Mouse (Mus musculus): Measurements from ENCODE around the gene Rilpl1. TPM values are rescaled to one million over a fixed set of nuclear protein-coding genes. Genes with fewer than 3 reads are reported as not detected.

The Rilpl1 gene
- polyA plus RNA-seq, 1 experiment, result 15.2 TPM

DNA sequence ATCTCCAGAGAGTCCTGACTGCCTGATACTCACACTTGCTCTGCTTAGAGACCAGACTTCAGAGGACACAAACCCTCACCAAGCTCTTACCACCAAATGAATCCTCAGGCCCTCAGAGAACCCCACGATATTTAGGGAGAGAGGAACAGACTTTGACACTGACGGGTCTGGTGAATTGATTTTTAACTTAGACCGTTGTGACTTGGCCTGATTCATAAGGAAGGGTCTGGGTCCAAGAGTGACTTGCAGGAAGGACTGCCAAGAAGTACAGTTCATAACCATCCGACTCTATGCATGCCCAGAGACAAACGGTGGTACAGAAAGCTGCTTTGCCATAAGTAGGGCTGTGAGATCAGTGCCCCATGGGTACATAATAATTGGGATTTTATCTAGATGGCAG, 45.5 kb downstream of the Rilpl1 start:
- peaks cover 2% of the 10 kb centered on the region for H3K79me3 ChIP-seq (ENCODE audit: low read depth)
- no peak overlapping the region for H3K4me3 ChIP-seq (ENCODE audit: insufficient read depth, poor library complexity, severe bottlenecking)
- H3ac ChIP-seq (ENCODE audit: control insufficient read depth, insufficient read length, low read depth), result no peak overlapping the region
- H3K36me3 ChIP-seq (ENCODE audit: control insufficient read depth, insufficient read depth), result no peaks in the 10 kb centered on the region
- peaks cover 22% of the 10 kb centered on the region for H3K79me2 ChIP-seq (ENCODE audit: control insufficient read depth, insufficient read depth)
- TF ChIP-seq CEBPB (IDR thresholded peaks at IDR 0.05; ENCODE audit: low read depth), result no peak
- no peak for TF ChIP-seq CTCF (IDR thresholded peaks at IDR 0.05; ENCODE audit: control insufficient read depth, insufficient read depth, insufficient read length)
- no peak for TF ChIP-seq MYOG (IDR thresholded peaks at IDR 0.05; ENCODE audit: control insufficient read depth, extremely low read depth, insufficient read length)
- no peak for TF ChIP-seq USF1 (IDR thresholded peaks at IDR 0.05; ENCODE audit: low read depth)
- no peak for TF ChIP-seq FOSL1 (IDR thresholded peaks at IDR 0.05; ENCODE audit: insufficient read depth, low read length, poor library complexity, severe bottlenecking)
- TF ChIP-seq MYOD1 (IDR thresholded peaks at IDR 0.05; ENCODE audit: control insufficient read depth, insufficient read length, low read depth), result no peak
- TF ChIP-seq MAX (IDR thresholded peaks at IDR 0.05), result no peak
- no peaks in the 10 kb centered on the region for H3K27me3 ChIP-seq (ENCODE audit: control insufficient read depth, insufficient read depth, insufficient read length)

DNA sequence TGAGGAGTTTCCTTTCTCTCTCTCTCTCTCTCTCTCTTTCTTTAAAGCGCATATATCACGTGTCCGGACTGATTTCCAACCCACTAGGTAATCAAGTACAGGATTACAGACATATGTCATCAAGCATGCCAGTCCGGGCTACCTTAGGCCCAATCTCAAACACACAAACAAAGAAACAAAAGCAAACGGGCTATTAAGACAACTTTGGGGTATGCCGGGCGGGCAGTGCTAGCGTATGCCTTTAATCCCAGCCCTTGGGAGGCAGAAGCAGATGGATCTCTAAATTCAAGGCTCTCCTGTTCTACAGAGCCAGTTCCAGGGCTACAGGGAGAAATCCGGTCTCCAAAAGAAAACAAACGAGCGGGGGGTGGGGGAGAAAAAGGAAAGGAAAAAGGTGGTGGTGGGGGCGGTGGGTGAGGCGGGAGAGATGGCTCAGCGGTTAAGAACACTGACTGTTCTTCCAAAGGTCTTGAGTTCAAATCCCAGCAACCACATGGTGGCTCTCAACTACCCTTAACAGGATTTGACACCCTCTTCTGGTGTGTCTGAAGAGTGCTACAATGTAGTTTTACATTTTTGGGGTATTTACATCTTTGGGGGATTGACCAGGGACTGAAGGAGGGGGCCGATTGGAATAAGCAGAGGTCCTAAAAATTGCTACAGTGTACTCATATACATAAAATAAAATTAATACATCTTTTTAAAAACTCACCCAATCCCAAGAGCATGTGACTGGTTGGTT, 47.4 kb downstream of the Rilpl1 start:
- no peaks in the 10 kb centered on the region for H3K36me3 ChIP-seq (ENCODE audit: control insufficient read depth, insufficient read depth)
- TF ChIP-seq USF1 (IDR thresholded peaks at IDR 0.05; ENCODE audit: low read depth) (peak; percentile 62), MYOD1 (IDR thresholded peaks at IDR 0.05; ENCODE audit: control insufficient read depth, insufficient read length, low read depth) (no peak)
- peaks cover 22% of the 10 kb centered on the region for H3K79me2 ChIP-seq (ENCODE audit: control insufficient read depth, insufficient read depth)
- peak overlapping the region; percentile 84 for H3K4me3 ChIP-seq (ENCODE audit: insufficient read depth, poor library complexity, severe bottlenecking)
- no peaks in the 10 kb centered on the region for H3K27me3 ChIP-seq (ENCODE audit: control insufficient read depth, insufficient read depth, insufficient read length)
- peaks cover 2% of the 10 kb centered on the region for H3K79me3 ChIP-seq (ENCODE audit: low read depth)
- H3ac ChIP-seq (ENCODE audit: control insufficient read depth, insufficient read length, low read depth), result peak overlapping the region; percentile 68

DNA sequence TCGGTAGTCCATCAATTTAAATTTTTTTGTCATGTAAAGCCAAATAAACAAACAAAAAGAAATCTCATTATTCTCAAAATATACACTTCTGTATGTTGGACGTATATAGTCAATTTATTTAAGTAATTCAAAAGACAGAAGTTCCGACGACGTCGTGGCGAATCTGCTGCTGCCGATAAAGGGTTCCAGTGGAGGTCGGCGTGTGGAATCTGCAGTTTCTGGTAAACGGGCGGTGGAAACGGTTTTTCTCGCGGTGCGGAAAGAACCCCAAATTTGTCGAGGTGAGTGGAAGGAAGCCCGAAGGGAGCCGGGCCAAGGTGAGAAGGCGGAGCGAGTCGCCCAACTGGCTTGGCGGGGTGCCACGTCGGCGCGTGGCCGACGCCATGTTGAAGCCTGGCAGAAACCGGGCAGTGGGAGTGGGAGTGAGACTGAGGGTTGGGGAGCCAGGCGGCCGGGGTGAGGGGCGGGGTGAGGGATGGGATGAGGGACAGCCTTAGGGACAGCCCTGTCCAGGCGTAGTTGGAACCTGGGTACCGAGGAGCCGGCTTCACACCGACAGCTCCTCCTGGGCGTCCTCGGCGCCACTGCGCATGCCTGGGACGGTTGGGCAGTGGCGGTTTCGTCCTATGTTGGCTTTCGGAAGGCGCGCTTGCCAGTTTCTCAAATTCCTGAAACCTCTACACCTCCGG, 48.1 kb downstream of the Rilpl1 start, which contains the start of gene Snrnp35:
Snrnp35 (plus strand) TSS at position 169 of the 689 bp plus-strand sequence.
- Histone ChIP-seq H3K79me2 (ENCODE audit: control insufficient read depth, insufficient read depth) (peaks cover 22% of the 10 kb centered on the region), H3K4me3 (ENCODE audit: insufficient read depth, poor library complexity, severe bottlenecking) (peak within 1 kb of the TSS; percentile 84), H3K36me3 (ENCODE audit: control insufficient read depth, insufficient read depth) (no peaks in the 10 kb centered on the region), H3ac (ENCODE audit: control insufficient read depth, insufficient read length, low read depth) (peak within 1 kb of the TSS; percentile 68), H3K79me3 (ENCODE audit: low read depth) (peaks cover 3% of the 10 kb centered on the region), H3K27me3 (ENCODE audit: control insufficient read depth, insufficient read depth, insufficient read length) (no peaks in the 10 kb centered on the region)
- no peak for TF ChIP-seq USF1 (IDR thresholded peaks at IDR 0.05; ENCODE audit: low read depth)
- peak; percentile 95 for TF ChIP-seq MAX (IDR thresholded peaks at IDR 0.05)

DNA sequence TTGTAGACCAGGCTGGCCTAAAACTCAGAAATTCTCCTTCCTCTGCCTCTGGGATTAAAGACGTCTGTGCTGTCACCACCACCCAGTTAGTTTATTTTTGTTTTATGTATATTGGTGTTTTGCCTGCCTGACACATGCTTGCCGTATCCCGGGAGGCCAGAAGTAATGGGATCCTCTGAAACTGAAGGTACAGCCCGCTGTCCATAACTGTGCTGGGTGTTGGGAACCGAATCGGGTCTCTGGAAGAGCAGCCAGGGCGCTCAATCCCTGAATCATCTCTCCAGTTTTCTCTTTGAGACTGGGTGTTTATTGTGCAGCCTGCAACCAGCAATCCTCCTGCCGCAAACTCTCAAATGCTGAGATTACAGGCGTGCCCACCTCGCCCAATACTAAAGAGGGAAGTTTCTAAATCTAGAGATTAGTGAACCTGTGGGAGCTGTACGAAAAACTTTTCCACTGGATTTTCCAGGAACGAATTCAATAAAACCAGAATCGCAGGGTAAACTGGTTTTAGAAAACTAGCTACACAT, 48.7 kb downstream of the Rilpl1 start:
- TF ChIP-seq MAX (IDR thresholded peaks at IDR 0.05), result no peak
- H3K27me3 ChIP-seq (ENCODE audit: control insufficient read depth, insufficient read depth, insufficient read length), result no peaks in the 10 kb centered on the region
- H3ac ChIP-seq (ENCODE audit: control insufficient read depth, insufficient read length, low read depth), result peak overlapping the region; percentile 56
- no peaks in the 10 kb centered on the region for H3K36me3 ChIP-seq (ENCODE audit: control insufficient read depth, insufficient read depth)
- H3K79me2 ChIP-seq (ENCODE audit: control insufficient read depth, insufficient read depth), result peaks cover 28% of the 10 kb centered on the region
- H3K79me3 ChIP-seq (ENCODE audit: low read depth), result peaks cover 7% of the 10 kb centered on the region
- peak overlapping the region; percentile 84 for H3K4me3 ChIP-seq (ENCODE audit: insufficient read depth, poor library complexity, severe bottlenecking)

DNA sequence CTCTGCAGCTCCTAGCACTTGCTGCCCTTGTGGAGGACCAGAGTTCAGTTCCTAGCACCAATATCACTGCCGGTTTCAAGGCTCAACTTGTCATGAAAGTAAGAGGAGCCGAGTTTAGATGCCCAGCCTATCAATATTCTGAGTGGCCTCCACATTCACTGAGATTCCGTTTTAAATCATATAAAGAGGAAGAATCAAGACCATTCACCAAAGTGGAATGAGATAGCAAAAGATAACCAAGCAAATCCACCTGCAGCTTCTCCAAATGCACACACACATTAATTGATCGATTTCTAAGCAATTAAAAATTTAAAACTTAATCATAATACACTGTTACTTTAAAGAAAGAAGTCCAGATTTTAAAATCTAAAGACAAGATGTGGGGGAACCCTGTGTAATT, 49.5 kb downstream of the Rilpl1 start:
- Histone ChIP-seq H3K27me3 (ENCODE audit: control insufficient read depth, insufficient read depth, insufficient read length) (no peaks in the 10 kb centered on the region), H3K79me3 (ENCODE audit: low read depth) (peaks cover 7% of the 10 kb centered on the region), H3K79me2 (ENCODE audit: control insufficient read depth, insufficient read depth) (peaks cover 36% of the 10 kb centered on the region), H3K36me3 (ENCODE audit: control insufficient read depth, insufficient read depth) (no peaks in the 10 kb centered on the region), H3ac (ENCODE audit: control insufficient read depth, insufficient read length, low read depth) (no peak overlapping the region), H3K4me3 (ENCODE audit: insufficient read depth, poor library complexity, severe bottlenecking) (no peak overlapping the region)
- no peak for TF ChIP-seq CTCF (IDR thresholded peaks at IDR 0.05; ENCODE audit: control insufficient read depth, insufficient read depth, insufficient read length)
- no peak for TF ChIP-seq USF1 (IDR thresholded peaks at IDR 0.05; ENCODE audit: low read depth)
- no peak for TF ChIP-seq MYOG (IDR thresholded peaks at IDR 0.05; ENCODE audit: control insufficient read depth, extremely low read depth, insufficient read length)
- no peak for TF ChIP-seq FOSL1 (IDR thresholded peaks at IDR 0.05; ENCODE audit: insufficient read depth, low read length, poor library complexity, severe bottlenecking)

DNA sequence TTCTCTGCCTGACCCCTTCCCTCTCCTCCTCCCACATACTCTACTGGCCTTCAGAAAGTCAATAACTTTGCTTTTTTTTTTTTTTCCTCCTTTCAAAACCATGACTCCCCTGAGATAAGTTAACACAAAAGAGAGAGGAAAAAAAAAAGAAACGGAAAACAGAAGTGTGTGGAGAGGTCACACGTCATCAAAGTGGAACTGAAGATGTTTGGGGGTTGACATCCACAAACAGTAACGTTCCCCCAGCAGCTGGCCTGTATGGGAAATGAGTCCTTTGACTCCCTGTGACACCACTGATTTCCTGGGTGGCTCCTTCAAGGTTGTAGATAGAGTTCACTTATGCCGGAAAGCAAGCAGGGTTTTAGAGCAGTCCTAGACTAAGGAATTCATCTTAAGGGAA, 51.1 kb downstream of the Rilpl1 start:
- Histone ChIP-seq H3K27me3 (ENCODE audit: control insufficient read depth, insufficient read depth, insufficient read length) (no peaks in the 10 kb centered on the region), H3K36me3 (ENCODE audit: control insufficient read depth, insufficient read depth) (no peaks in the 10 kb centered on the region), H3K79me3 (ENCODE audit: low read depth) (peaks cover 9% of the 10 kb centered on the region), H3ac (ENCODE audit: control insufficient read depth, insufficient read length, low read depth) (no peak overlapping the region), H3K79me2 (ENCODE audit: control insufficient read depth, insufficient read depth) (peaks cover 35% of the 10 kb centered on the region), H3K4me3 (ENCODE audit: insufficient read depth, poor library complexity, severe bottlenecking) (no peak overlapping the region)
- TF ChIP-seq USF1 (IDR thresholded peaks at IDR 0.05; ENCODE audit: low read depth) (no peak), MYOD1 (IDR thresholded peaks at IDR 0.05; ENCODE audit: control insufficient read depth, insufficient read length, low read depth) (no peak), MYOG (IDR thresholded peaks at IDR 0.05; ENCODE audit: control insufficient read depth, extremely low read depth, insufficient read length) (no peak), CEBPB (IDR thresholded peaks at IDR 0.05; ENCODE audit: low read depth) (no peak), CTCF (IDR thresholded peaks at IDR 0.05; ENCODE audit: control insufficient read depth, insufficient read depth, insufficient read length) (no peak), MAX (IDR thresholded peaks at IDR 0.05) (no peak), FOSL1 (IDR thresholded peaks at IDR 0.05; ENCODE audit: insufficient read depth, low read length, poor library complexity, severe bottlenecking) (no peak)

All from C2C12 (cell line).